ENCODE assay signal across 7 mouse cellular contexts in genomic region chr19:32389001-32389871, GRCm38 (mm10). TPM values are rescaled to one million over a fixed set of nuclear protein-coding genes. Genes with fewer than 3 reads are reported as not detected.
DNase-seq lines count a peak whose midpoint lies in the region; ATAC-seq lines count a peak whose summit lies in the region.

Gene Sgms1 (minus strand): TSS chr19:32389714.

- peak within 1 kb of the TSS; percentile 87 for H3K4me3 ChIP-seq in embryonic facial prominence, embryonic 10.5 days
- H3K4me3 ChIP-seq in intestine, embryonic 16.5 days (ENCODE audit: low read length), result peak within 1 kb of the TSS; percentile 87
- H3K4me3 ChIP-seq in midbrain, embryonic 11.5 days (ENCODE audit: low read depth, low read length), result peak within 1 kb of the TSS; percentile 71

- peaks cover 4% of the 10 kb centered on the region for H3K9me3 ChIP-seq in embryonic facial prominence, embryonic 10.5 days
- H3K9me3 ChIP-seq in intestine, embryonic 16.5 days (ENCODE audit: control insufficient read depth, low read length), result no peaks in the 10 kb centered on the region
- H3K9me3 ChIP-seq in midbrain, embryonic 11.5 days (ENCODE audit: control insufficient read depth, low read length), result peaks cover 3% of the 10 kb centered on the region; the same call in 1 of the 2 replicates

- H3K9ac ChIP-seq in intestine, embryonic 16.5 days (ENCODE audit: low read depth, low read length), result peak within 1 kb of the TSS; percentile 94
- peak within 1 kb of the TSS; percentile 85 for H3K9ac ChIP-seq in midbrain, embryonic 11.5 days (ENCODE audit: low read length)

- H3K36me3 ChIP-seq in embryonic facial prominence, embryonic 10.5 days (replicated peaks), result peaks cover 9% of the 10 kb centered on the region
- H3K36me3 ChIP-seq in intestine, embryonic 16.5 days (ENCODE audit: control insufficient read depth, insufficient read depth, low read length), result no peaks in the 10 kb centered on the region
- H3K36me3 ChIP-seq in midbrain, embryonic 11.5 days (ENCODE audit: control insufficient read depth, insufficient read depth, low read length), result no peaks in the 10 kb centered on the region

- DNase-seq in adrenal gland, postnatal 14 days, result peak; percentile 97
- peak; percentile 97 for DNase-seq in embryonic facial prominence, embryonic 10.5 days (ENCODE audit: low spot score)
- DNase-seq in gonadal fat pad, adult 2 months (ENCODE audit: low read depth), result no peak
- DNase-seq in left cerebral cortex, postnatal 4 days, result peak; percentile 95
- DNase-seq in midbrain, embryonic 11.5 days (ENCODE audit: low spot score, missing footprints), result peak; percentile 99
- DNase-seq in skeletal muscle tissue, adult 2 months (ENCODE audit: low read depth, low spot score), result peak; percentile 94

- 3% methylated on average over 68 of the region's 68 CpGs for WGBS in embryonic facial prominence, embryonic 10.5 days
- under 1% methylated on average over 68 of the region's 68 CpGs for WGBS in intestine, embryonic 16.5 days
- WGBS in midbrain, embryonic 11.5 days, result 2% methylated on average over 65 of the region's 68 CpGs

- ATAC-seq in intestine, embryonic 16.5 days, result peak; percentile 95
- ATAC-seq in midbrain, embryonic 11.5 days (ENCODE audit: low FRiP score), result peak; percentile 93

- intact Hi-C loops in left cerebral cortex, postnatal 4 days (cut with DNase I), result loop anchor here (5.0 to 10.0 kb wide), 2 partner anchors 274 to 412 kb away; no protein-coding TSS in a partner anchor

- peaks cover 29% of the 10 kb centered on the region for H3K4me1 ChIP-seq in embryonic facial prominence, embryonic 10.5 days
- peaks cover 19% of the 10 kb centered on the region for H3K4me1 ChIP-seq in intestine, embryonic 16.5 days (ENCODE audit: control insufficient read depth, insufficient read depth, low read length)
- H3K4me1 ChIP-seq in midbrain, embryonic 11.5 days (ENCODE audit: control insufficient read depth, insufficient read depth, low read length), result peaks cover 16% of the 10 kb centered on the region

- H3K27ac ChIP-seq in embryonic facial prominence, embryonic 10.5 days (replicated peaks), result peak within 1 kb of the TSS; percentile 96
- H3K27ac ChIP-seq in intestine, embryonic 16.5 days (ENCODE audit: low read length), result peak within 1 kb of the TSS; percentile 96
- peak within 1 kb of the TSS; percentile 91 for H3K27ac ChIP-seq in midbrain, embryonic 11.5 days (ENCODE audit: low read depth, low read length)

- peaks cover 14% of the 10 kb centered on the region; the same call in 1 of the 2 replicates for H3K27me3 ChIP-seq in embryonic facial prominence, embryonic 10.5 days (replicated peaks; ENCODE audit: low read depth, poor library complexity, severe bottlenecking)
- H3K27me3 ChIP-seq in intestine, embryonic 16.5 days (replicated peaks; ENCODE audit: control insufficient read depth, insufficient read depth, low read length), result no peaks in the 10 kb centered on the region
- no peaks in the 10 kb centered on the region for H3K27me3 ChIP-seq in midbrain, embryonic 11.5 days (ENCODE audit: control insufficient read depth, insufficient read depth, low read length)

- peak within 1 kb of the TSS; percentile 93 for H3K4me2 ChIP-seq in intestine, embryonic 16.5 days (ENCODE audit: low read depth, low read length)
- peak within 1 kb of the TSS; percentile 97 for H3K4me2 ChIP-seq in midbrain, embryonic 11.5 days

RNA-seq across cellular contexts. Expression of gene Sgms1, which starts in this region (rescaled TPM):
- 62.6 and 75.9 TPM in 2 replicates for total RNA-seq in adrenal gland, postnatal 14 days (2021)
- 15.2 and 16.6 TPM in 2 replicates for polyA plus RNA-seq in embryonic facial prominence, embryonic 10.5 days (2016; fragmentation: Nextera tagmentation; extraction: Ambion mirVana)
- 55.5 and 59.5 TPM in 2 replicates for polyA plus RNA-seq in gonadal fat pad, adult 2 months (2012; rRNA removed)
- polyA plus RNA-seq in intestine, embryonic 16.5 days (2015; fragmentation: Nextera tagmentation; extraction: Ambion mirVana), result 33.1 and 33.5 TPM in 2 replicates
- total RNA-seq in left cerebral cortex, postnatal 4 days (2021), result 10 to 100 TPM; 23.4 to 27.2 TPM
- 10.1 and 10.4 TPM in 2 replicates for polyA plus RNA-seq in midbrain, embryonic 11.5 days (2014; fragmentation: Nextera tagmentation; extraction: Ambion mirVana)
